ENCODE assay signal across 8 mouse cellular contexts in the genomic region with DNA sequence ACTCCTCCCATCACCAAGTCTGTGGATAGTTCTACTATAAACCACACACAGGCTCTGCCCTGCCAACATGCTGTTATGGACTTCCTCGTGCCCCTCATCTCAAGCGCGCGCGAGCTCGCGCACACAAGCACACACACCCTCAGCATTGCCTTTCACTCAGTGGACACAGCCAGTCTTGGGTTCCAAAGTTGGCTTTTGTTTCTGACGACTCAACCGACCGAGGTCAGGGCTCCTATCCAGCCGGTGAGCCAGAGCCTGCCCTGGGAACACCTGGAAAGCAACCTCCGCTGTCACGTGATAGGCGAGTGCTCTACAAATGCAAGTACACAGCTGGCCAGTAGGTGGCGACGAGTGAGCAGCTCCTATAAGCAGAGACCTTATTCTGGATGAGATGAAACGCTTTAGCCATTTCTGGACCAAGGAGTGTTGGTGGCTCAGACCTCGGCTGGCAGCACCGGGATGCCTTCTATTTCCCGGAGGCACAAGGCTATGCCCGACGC. TPM values are rescaled to one million over a fixed set of nuclear protein-coding genes. Genes with fewer than 3 reads are reported as not detected.
DNase-seq lines count a peak whose midpoint lies in the region; ATAC-seq lines count a peak whose summit lies in the region.

No protein-coding gene starts in this region.

- peak; percentile 78 for ATAC-seq in hindbrain, embryonic 13.5 days (ENCODE audit: low FRiP score)

- H3K4me1 ChIP-seq in hindbrain, embryonic 13.5 days (replicated peaks): 0 out of 2 replicates have a peak, but pooled peaks cover 3% of the 10 kb centered on the region

- H3K27me3 ChIP-seq in hindbrain, embryonic 13.5 days: peaks cover 19% of the 10 kb centered on the region

- peaks cover 32% of the 10 kb centered on the region for H3K36me3 ChIP-seq in hindbrain, embryonic 13.5 days

- H3K9ac ChIP-seq in hindbrain, embryonic 13.5 days: no peak overlapping the region

- 24% methylated on average over 22 of the region's 22 CpGs for WGBS in hindbrain, embryonic 13.5 days

- H3K4me2 ChIP-seq in hindbrain, embryonic 13.5 days: peak overlapping the region; percentile 49

- peak overlapping the region; percentile 30 for H3K4me3 ChIP-seq in hindbrain, embryonic 13.5 days

- H3K9me3 ChIP-seq in hindbrain, embryonic 13.5 days: no peaks in the 10 kb centered on the region

- DNase-seq in NIH3T3 (ENCODE audit: low read depth): peak; percentile 62
- peak; percentile 92 to 93 for DNase-seq in cerebellum, postnatal 10 days
- peak; percentile 66 to 77 for DNase-seq in frontal cortex, postnatal 14 days (ENCODE audit: low spot score in 2 of 2)
- peak; percentile 72 to 83 for DNase-seq in layer of hippocampus, postnatal 14 days (ENCODE audit: low spot score in 2 of 2)
- peak; percentile 91 for DNase-seq in lung, postnatal 10 days
- peak; percentile 59 for DNase-seq in retina, adult 2 months (ENCODE audit: low read depth, low spot score)
- DNase-seq in thymus, postnatal 25 days: peak; percentile 78

- H3K27ac ChIP-seq in hindbrain, embryonic 13.5 days: no peak overlapping the region

RNA-seq across cellular contexts. Expression of a gene that starts 14.3 kb away (rescaled TPM):
- polyA plus RNA-seq in hindbrain, embryonic 13.5 days (2015; fragmentation: Nextera tagmentation; extraction: Ambion mirVana): 8.9 and 10.0 TPM in 2 replicates
- 1 to 10 TPM; 3.3 to 4.2 TPM for total RNA-seq in layer of hippocampus, postnatal 14 days (2021)

RNA-seq across cellular contexts. Expression of a gene that starts 31.5 kb away (rescaled TPM):
- polyA plus RNA-seq in hindbrain, embryonic 13.5 days (2015; fragmentation: Nextera tagmentation; extraction: Ambion mirVana): not detected in 2 replicates
- total RNA-seq in layer of hippocampus, postnatal 14 days (2021): not detected

RNA-seq across cellular contexts. Expression of a gene that starts 38.4 kb away (rescaled TPM):
- 0.22 and 0.62 TPM in 2 replicates for polyA plus RNA-seq in hindbrain, embryonic 13.5 days (2015; fragmentation: Nextera tagmentation; extraction: Ambion mirVana)
- total RNA-seq in layer of hippocampus, postnatal 14 days (2021): not detected
